26 mouse cellular contexts compared by ENCODE assay signal in genomic region chr5:74740951-74741350, GRCm38 (mm10).
"Had no signal": no experiment of that assay in that cellular context is flagged by ENCODE, and none has a peak within 500 bp of the region (broad histone marks: within the 10 kb centered on the region; RNA-seq: fewer than 3 reads in every experiment).

No protein-coding gene starts in this region.

- H3K9me3 ChIP-seq: heart, embryonic 10.5 days; heart, embryonic 12.5 days; hindbrain, embryonic 10.5 days; hindbrain, embryonic 12.5 days; intestine, embryonic 15.5 days; kidney, embryonic 15.5 days; limb, embryonic 10.5 days; limb, embryonic 12.5 days had no signal

- DNase-seq: gastrocnemius, postnatal 10 days; heart, adult 18-20 months; heart, postnatal 10 days; heart, postnatal 4 days; kidney, adult 18-20 months; kidney, adult 9 months; kidney, postnatal 10 days; kidney, postnatal 25 days; kidney, postnatal 4 days; liver had no signal

- H3K9ac ChIP-seq: heart, embryonic 12.5 days; hindbrain, embryonic 12.5 days; hindbrain, embryonic 14.5 days; intestine, embryonic 15.5 days; kidney, embryonic 15.5 days; limb, embryonic 12.5 days had no signal

- H3K27me3 ChIP-seq: hindbrain, embryonic 12.5 days; intestine, embryonic 15.5 days; kidney, embryonic 15.5 days; limb, embryonic 12.5 days had no signal

- H3K4me2 ChIP-seq: heart, embryonic 12.5 days; hindbrain, embryonic 12.5 days; hindbrain, embryonic 14.5 days; intestine, embryonic 15.5 days; kidney, embryonic 15.5 days; limb, embryonic 12.5 days; liver, embryonic 11.5 days had no signal

- H3K36me3 ChIP-seq: heart, embryonic 10.5 days; heart, embryonic 12.5 days; hindbrain, embryonic 10.5 days; hindbrain, embryonic 12.5 days; intestine, embryonic 15.5 days; kidney, embryonic 15.5 days; limb, embryonic 10.5 days; limb, embryonic 12.5 days had no signal

- H3K27ac ChIP-seq: heart, embryonic 10.5 days; hindbrain, embryonic 10.5 days; hindbrain, embryonic 12.5 days; hindbrain, embryonic 14.5 days; intestine, embryonic 15.5 days; kidney, embryonic 15.5 days; layer of hippocampus, adult 2 months; left cerebral cortex, adult 2 months; limb, embryonic 10.5 days; limb, embryonic 12.5 days had no signal

- ATAC-seq: forebrain, embryonic 16.5 days; hindbrain, embryonic 16.5 days; inflammation-experienced regulatory T-cells, adult 6 months; intestine, embryonic 15.5 days; intestine, postnatal 0 days had no signal

- H3K4me3 ChIP-seq: heart, embryonic 10.5 days; heart, embryonic 12.5 days; hindbrain, embryonic 10.5 days; hindbrain, embryonic 12.5 days; intestine, embryonic 15.5 days; kidney, embryonic 15.5 days; layer of hippocampus, adult 2 months; left cerebral cortex, adult 2 months; limb, embryonic 10.5 days; limb, embryonic 12.5 days had no signal
